Mouse (Mus musculus) A20 (cell line): ENCODE data around the gene Psors1c2.
"Not testable (repeated sequence)": the region's sequence is repeated elsewhere in the genome, so short reads cannot be mapped to it uniquely, and the experiment has no call there.

Experiments
- DNase-seq: peaks from one replicate; pipeline ENCODE4 v3.0.0-alpha.2; 2011; ENCODE audit warnings: low read depth, low spot score

The Psors1c2 gene

DNA sequence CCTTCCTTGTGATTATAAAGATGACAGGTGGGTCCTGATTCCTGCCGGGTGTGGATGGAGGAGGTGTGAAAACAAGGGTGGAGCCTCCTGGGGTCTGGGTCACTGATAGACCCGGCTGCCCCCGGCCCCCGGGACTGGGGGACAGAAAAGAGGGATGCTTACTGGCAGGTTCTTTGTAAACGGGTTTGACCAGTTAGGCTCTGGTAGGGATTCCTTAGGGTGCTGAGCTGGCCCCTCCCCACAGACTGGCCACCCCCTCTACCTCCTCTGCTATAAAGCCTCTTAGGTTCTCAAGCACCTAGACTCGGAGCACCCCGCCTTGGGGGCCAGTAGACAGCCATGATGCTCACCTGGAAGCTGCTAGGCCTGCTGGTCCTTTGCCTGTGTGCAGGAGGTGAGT lies at the start of gene Psors1c2:
Gene Psors1c2, plus strand, starts transcription at position 301 of the 400 bp plus-strand sequence.
- no peak for DNase-seq

DNA sequence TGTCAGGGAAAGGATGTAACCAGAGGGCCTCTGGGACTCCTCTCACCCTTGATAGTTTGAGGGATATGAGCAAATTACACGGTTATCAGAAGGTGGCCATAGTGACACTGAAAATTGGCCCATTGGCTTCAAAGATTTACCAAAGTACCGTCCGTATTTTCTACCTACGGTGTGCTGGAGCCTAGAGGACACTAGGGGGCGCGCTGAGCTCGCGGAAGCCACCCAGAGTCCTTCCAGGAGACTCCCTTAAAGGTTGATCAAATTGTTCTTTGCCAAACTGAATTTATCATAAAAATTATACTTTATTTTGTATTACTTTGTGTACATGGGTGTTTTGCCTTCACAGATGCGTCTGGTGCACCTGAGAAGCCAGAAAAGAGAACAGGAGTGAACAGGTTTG lies 48.9 kb upstream of the Psors1c2 start:
- DNase-seq: peak; percentile 71

DNA sequence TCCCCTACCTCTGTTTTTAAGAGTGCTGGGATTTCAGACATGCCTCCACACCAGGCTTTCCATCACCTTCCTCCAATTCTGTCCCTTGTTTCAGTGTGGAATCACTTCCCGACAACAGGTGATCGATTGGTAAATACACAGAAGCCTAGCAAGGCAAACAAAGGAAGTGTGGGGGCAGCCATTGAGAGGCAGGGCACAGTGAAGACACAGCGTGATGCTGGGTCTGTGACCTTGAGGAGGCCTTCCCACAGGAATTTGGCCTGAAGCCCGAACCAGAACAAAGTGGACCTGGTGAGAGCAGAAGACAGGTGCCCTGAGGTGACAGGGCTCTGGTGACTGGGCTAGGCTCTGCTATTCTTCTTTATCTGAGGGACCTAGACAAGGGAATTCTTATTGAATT lies 47.3 kb upstream of the Psors1c2 start:
- DNase-seq: no peak

DNA sequence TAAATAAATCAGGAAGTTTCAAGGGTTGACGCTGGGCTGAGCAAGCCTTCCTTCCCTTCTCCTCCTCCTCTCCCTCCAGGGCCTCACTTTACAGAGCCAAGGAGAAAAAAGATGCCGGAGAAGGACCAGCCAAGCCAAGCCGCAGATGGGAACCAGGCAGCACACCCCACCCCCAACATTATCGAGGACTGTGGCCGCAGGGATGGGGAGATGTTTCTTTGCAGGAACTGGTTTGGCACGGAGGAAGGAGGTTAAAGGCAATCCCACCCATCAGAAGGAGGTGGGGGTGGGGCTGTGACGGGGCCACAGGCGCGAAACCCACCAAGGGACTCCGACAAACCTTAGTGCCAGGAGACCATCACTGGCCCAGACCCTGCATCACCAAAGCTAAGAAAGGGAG lies 46.3 kb upstream of the Psors1c2 start:
- no peak for DNase-seq

DNA sequence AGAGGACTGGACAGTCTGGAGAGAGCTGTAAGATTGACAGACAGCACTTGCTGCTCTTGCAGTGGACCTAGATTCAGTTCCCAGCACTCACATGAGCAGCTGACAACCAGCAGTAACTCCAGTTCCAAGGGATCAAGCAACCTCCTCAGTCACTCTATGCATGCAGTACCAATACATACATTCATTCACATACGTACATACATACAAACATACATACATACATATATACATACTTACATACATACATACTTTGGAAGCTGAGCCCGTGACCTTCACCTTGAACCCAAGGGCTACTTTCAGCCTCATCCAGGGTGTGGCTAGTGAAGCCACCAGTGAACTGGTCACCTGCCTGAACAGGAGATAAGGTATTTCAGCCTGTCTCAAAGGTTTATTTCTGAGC lies 45.0 kb upstream of the Psors1c2 start:
- no peak for DNase-seq

DNA sequence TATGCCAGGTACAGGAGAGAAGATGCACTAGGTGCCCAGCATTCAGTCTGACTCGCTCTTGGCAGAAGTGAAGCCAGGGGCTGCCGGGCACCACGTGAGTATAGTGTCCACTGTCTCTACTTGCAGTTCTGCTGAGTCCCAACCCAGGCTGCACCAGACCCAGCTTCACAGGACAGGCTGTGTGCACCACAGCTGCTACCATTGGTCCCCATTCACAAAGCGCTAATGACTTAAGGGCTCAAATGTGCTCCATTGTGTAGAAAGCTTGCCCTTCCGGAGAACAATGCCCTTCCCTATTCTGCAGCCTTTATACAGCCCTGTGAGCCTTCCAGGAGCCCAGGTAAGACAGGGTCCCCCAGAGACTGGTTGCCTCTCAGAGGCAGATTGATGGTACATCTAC lies 42.7 kb upstream of the Psors1c2 start:
- no peak for DNase-seq

DNA sequence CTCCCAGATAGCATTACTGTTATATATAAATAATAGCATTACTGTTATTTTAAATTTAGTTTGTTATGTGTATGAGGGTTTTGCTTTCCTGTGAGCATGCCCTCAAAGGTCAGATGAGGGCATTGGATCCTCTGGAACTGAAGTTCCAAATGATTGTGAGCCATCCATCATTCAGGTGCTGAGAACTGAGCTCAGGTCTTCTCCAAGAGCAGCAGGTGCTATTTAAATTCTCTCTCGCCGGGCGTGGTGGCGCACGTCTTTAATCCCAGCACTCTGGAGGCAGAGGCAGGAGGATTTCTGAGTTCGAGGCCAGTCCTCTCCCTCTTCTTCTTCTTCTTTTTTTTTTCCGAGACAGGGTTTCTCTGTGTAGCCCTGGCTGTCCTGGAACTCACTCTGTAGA lies 35.9 kb upstream of the Psors1c2 start:
- no peak for DNase-seq

DNA sequence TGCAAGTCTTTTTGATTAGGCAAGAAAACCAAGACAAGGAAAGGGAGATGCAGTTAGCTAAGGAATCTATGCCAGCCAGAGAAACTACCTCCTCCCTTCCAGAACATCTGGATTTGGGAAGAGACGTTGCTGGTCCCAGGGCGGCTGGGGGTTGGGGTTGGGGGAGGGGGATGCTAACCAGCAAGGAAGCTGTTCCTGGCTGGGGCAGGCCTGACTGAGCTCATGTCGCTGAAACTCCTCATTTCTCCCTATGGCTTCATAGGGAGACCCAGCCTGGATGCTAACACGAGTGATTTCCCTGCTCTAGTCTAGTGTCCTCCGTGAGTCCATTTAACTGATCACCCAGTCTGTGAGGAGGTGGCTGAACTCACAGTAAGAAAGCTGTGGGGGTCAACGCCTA lies 30.8 kb upstream of the Psors1c2 start:
- no peak for DNase-seq

DNA sequence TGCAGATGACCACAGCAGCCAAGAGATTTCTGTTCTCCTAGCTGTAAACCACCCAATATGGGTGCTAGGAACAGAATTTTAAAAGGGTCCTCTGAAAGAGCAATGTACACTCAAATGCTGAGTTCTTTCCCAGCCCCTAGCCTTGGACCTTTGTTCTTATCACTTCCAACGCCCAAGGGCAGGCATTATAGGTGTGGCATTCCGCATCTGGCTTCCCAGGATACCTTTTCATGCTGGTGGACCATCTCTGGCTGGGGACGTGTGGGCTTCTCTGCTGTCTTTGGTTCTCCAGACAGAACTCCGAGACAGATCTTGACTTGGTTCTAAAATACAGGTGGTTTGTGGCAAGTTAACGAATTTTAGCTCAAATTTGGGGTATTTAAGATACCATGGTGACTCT lies 30.2 kb upstream of the Psors1c2 start:
- no peak for DNase-seq

DNA sequence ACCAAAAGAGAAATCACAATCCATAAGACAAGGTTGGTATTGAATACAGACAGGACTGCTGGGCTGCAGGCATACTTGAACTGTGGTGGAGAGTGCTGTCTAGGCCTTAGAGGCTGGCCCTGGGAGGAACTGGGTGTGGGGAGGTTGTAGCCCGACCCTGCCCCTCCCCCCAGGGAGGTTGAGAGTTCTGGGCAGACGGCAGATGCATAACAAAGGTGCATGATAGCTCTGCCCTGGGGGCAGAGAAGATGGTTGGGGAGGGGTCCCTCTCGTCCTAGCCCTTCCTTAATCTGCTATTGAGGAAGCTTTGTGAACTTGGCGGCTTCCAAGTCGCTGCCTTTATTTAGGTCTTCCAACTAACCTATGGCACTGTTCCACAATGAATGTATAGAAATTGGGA lies 29.2 kb upstream of the Psors1c2 start:
- DNase-seq: no peak

DNA sequence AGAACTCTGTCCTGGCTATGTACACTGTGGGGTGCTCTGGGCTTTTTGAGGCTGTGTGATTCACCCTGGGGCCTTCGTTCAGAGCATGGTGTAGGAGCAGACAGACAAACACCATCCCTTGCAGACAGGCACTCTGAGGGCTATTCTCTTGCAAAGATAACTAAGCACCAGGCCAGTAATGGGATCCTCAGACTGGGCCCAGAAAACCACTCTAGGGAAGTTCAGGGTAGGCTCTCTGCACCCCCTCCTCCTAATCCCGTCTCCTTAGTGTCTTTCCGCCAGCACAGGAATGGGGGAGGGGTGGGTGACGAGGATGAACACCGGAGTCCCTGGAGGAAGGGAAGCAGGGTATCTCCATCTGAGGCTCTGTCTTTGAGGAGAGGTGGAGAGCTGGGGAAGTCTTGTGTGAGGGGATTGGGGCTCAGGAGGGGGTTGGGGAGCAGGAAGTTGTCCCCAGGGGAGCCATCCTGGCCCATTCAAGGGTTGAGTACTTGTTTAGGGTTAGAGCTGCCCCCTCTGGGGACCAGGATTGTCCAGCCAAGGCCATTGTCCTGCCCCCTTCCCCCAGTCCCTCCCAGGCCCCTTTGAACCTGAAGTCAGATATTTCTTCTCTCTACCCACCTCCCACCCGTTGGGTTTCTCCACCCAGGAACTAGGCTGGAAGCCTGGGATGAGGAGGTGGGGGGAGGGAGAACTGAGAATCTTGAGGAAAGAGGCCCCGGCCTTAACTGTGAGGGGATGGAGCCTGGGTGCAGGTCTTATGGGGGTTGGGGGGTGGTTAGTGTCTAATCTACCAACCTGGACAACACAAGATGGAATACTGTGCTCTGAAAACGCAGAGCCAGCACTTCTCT lies 28.1 kb upstream of the Psors1c2 start:
- DNase-seq: no peak

DNA sequence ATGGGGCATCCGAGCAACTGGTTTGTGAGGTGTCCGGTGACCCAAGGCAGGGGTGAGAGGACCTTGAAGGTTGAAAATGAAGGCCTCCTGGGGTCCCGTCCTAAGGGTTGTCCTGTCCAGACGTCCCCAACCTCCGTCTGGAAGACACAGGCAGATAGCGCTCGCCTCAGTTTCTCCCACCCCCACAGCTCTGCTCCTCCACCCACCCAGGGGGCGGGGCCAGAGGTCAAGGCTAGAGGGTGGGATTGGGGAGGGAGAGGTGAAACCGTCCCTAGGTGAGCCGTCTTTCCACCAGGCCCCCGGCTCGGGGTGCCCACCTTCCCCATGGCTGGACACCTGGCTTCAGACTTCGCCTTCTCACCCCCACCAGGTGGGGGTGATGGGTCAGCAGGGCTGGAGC lies 27.2 kb upstream of the Psors1c2 start, which contains the start of gene Pou5f1:
Gene Pou5f1, plus strand, starts transcription at position 243 of the 400 bp plus-strand sequence.
- no peak for DNase-seq

DNA sequence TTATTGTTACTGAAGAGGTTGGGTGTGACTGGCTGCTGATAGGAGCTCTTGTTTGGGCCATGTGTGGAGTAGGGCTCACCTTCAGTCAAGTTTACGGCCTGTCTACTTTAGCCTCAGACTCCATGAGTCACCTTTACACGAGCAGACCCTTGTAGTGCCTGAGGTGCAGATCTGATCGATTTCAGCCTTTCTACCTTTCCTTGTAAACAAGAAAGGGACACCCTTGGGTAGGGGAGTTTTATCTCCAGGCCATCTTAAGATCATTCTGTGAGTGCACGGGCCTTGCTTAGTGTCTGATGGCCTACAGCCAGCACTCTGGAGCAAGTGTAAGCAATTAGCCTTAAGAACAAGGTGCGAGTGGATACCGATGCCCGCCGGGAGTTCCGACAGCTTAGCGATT lies 26.1 kb upstream of the Psors1c2 start:
- no peak for DNase-seq

DNA sequence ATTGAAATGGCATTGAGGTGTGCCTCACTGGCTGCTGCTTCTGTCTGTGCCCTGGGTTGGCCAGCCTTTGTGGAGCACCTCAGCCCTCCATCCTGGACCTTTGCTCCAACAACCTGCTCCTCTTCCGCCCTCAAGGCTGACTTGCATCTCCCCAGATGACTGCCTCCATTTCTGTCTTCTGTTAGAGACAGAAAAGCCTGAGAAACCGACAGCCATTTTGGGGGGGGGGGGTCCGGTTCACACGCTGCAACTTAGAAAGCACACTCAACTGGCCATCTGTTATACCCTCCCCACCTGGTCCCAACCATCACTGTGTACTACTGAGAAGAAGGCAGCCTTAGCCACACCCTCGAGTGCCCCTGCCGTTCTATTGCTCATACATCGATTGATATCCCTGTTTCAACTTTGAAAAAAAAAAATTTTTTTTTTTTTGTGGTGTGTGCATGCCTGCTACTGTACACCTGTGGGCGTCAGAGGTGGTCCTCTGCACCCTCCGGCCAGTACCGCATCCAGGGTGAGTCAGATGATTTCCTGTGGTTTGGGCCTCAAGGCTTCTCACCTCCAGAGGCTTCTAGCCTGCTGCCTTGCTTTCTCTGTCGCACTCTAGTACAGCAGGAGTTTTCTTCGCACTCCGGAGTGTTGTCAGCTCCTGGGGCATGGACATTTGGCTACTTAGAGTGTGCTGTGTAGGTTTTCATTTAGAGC lies 25.3 kb upstream of the Psors1c2 start:
- DNase-seq: no peak

DNA sequence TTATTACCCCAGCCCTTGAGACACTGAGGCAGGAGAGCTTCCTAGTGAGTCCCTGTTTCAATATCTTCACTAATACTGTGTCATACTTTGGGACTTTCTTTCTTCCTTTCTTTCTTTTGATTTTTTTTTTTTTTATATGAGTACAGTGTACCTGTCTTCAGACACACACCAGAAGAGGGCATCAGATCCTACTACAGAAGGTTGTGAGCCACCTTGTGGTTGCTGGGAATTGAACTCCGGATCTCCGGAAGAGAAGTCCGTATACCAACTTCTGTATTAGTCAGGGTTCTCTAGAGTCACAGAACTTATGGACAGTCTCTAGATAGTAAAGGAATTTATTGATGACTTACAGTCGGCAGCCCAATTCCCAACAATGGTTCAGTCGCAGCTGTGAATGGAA lies 24.7 kb upstream of the Psors1c2 start:
- not testable (repeated sequence) for DNase-seq

DNA sequence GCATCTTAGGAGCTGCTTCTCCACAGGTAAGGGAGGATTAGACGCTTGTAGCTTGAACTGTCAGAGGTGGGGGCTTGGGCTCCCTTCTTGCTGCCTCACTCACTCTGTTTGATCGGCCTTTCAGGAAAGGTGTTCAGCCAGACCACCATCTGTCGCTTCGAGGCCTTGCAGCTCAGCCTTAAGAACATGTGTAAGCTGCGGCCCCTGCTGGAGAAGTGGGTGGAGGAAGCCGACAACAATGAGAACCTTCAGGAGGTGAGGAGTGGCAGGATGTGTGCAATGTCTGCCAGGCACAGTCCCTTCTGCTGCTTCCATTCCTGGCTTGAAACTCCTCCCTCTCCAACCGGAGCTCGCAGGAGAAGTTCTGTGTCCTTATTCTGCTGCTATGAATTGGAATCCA lies 23.7 kb upstream of the Psors1c2 start:
- peak; percentile 73 for DNase-seq

DNA sequence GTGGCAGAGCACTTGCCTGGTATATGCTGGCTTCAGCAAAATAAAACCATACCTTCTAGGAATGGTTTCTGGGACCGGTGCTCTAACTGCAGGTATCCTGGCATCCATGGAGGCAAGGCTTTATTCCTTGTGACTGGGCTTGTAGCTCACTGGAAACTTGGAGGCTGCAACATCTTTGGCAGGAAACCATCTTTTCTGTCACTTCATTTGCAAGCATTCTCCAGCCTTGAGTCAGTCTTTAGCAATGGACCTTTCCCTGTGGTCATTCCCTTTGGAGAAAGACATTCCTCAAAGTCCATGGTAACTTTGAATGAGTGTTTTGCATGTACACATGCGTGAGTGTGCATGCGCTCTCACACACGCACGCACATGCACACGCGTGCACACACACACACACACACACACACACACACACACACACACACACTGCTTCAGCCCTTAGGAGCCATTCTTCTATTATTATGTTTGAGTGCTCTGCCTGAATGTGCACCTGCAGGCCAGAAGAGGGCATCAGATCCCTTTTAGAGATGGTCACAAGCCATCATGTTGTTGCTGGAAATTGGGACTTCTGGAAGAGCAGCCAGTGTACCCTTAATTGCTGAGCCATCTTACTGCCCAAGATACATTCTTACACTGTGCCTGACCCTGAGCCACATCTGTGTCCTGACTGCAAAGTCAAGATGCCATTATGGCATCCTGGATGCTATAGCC lies 19.9 kb upstream of the Psors1c2 start:
- DNase-seq: peak; percentile 33

DNA sequence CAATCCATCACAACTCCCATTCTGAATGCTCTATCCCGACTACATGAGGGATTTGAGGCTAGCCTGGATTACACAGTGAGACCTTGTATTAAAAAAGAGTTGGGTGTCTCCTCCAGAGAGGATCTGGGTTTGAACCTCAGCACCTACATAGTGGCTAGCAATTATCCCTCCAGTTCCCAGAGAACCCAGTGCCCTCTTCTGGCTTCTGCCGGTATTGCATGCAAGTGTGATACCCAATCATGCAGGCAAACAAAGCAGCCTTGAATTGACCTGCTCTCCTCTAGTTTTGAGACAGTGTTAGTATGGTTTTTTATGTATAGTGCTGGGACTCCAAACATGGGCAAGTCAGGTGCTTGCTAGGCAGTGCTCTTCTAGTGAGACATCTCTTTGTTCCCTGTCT lies 19.1 kb upstream of the Psors1c2 start:
- peak; percentile 75 for DNase-seq

DNA sequence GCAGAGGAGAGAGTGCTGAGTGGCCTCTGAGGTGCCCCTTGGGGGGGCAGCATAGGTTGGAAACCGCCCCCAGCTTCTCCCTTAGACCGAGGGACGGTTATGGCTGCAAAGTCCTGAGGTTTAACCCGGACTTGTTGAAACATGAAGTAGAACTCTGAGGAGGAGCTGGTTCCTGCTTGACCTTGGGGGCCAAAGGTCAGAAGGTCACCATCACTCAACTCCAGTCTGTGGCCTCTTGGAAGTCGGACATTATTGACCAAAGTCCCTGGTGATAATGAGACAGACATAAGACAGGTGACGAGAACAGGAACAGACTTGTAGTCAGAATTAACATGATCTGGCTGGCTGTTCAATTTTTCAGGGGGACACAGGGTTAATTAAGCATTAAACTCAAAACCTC lies 18.2 kb upstream of the Psors1c2 start:
- no peak for DNase-seq

DNA sequence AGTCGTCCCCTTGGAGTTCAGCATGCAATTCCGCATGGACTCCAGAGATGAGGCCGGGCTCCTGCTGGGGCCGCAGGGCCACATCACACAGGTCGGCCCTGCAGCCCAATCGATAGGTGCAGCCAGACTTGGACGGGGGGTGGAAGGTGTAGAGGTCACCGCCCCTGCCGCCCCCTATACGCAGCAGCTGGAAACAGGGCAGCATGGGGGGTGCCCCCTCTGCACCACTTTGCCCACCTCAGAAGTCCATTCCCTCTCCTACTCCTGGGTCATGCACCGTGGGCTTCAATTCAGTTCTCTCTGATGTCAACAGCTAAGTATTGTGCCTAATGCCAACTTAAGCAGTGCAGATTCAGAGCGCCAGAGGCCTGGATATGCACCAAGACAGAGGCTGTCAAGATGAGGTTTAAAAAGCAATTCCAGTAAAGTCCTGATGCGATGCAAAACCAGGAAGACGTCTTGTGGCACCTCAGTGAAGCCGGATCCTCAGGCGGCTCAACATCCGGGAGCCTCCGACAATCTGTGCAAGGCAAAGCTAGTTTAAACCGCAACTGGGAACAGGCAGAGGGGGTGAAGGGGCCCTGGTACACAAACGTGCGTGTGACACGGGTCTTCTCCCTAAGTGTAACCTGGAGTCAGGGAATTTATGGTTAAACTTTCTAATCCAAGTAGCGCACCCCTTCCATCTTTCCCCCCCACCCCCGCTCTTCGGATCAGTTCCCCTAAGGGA lies 16.9 kb upstream of the Psors1c2 start:
- no peak for DNase-seq

DNA sequence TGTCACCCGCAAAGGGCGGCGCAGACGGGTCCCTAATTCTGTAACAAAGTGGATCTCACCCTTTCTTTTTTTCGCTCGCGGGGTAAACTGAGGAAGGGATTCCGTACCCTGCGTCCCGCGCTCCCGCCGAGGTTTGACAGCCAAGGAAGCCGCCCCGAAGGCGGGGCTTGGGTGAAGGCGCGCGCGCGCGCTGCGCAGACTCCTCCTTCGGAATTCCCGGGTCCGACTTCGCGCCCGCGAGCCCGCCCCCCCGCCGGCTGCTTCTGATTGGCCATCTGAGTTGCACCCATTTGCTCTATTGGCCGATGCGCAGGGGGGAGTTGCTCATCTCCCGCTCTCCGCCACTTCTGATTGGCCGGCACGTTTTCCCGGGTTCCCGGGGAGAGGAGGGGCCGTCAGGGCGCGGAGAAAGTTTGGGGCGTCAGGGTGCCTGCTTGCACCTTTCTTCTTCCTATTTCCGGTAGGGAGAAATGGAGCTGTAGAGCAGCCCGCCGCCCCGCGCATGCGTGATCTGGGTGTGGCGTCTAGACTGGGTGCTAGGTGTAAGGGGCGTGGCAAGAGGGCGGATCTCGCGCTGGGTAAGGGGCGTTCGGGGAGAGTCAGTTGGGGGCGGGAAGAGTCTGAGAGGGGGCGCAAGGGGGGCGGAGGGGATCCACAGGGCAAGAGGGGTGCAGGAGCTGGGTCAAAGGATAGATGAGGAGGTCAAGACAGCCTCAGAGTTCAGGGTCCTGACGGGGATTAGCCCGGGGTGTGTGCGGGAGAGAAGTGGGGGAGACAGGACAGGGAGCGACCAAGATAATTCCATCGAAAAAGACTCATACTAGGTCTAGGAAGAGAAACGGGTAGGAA lies 16.1 kb upstream of the Psors1c2 start, which contains the start of the genes Tcf19 and Cchcr1:
Gene Tcf19, minus strand, starts transcription at position 173 of the 849 bp plus-strand sequence.
Gene Cchcr1, plus strand, starts transcription at position 449 of the 849 bp plus-strand sequence.
- DNase-seq: peak; percentile 99
